19 mouse cellular contexts compared by ENCODE assay signal in the genomic region with DNA sequence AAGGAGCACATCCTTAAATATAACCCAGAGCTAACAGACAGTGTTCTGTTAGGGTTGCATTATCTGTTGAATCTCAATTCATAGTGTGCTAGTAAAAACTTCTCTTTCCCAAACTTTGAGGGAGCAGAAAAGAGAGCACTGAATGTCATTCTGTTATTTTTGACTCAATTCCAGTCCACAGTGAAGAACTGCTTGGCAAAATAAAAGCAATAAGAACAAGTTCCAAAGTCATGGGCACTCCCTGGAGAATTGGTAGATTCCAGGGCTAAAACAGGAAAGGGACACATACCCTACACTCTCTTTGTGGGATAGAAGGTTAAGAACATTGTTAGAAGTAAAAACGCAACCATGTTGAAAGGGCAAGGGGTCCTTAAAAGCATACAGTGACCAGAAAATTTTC.
DNase-seq lines count a peak whose midpoint lies in the region; TF ChIP-seq lines count a peak whose summit lies in the region.
"Had no signal": no experiment of that assay in that cellular context is flagged by ENCODE, and none has a peak within 500 bp of the region (broad histone marks: within the 10 kb centered on the region; RNA-seq: fewer than 3 reads in every experiment).

No protein-coding gene starts in this region.

- H3K79me2 ChIP-seq in heart, adult 2 months (replicated peaks; ENCODE audit: control insufficient read depth, insufficient read depth, low read length), result no peaks in the 10 kb centered on the region
- H3K79me2 ChIP-seq in macrophage (ENCODE audit: inconsistent target), result no peaks in the 10 kb centered on the region

- peaks cover 7% of the 10 kb centered on the region for H3K4me1 ChIP-seq in heart, adult 2 months (ENCODE audit: control insufficient read depth, insufficient read depth, low read length)
- H3K4me1 ChIP-seq in kidney, adult 2 months (ENCODE audit: control insufficient read depth, insufficient read depth, low read length), result no peaks in the 10 kb centered on the region; the same call in 1 of the 2 replicates
- H3K4me1 ChIP-seq in embryonic fibroblast, embryonic 13.5 days (ENCODE audit: control insufficient read depth, insufficient read depth, low read length), result peaks cover 18% of the 10 kb centered on the region
- H3K4me1 ChIP-seq: embryonic facial prominence, embryonic 15.5 days; lung, embryonic 15.5 days had no signal

- H3K27ac ChIP-seq in heart, adult 2 months, result peak overlapping the region; percentile 23
- no peak overlapping the region for H3K27ac ChIP-seq in kidney, adult 2 months (ENCODE audit: insufficient read depth, low read depth, low read length)
- H3K27ac ChIP-seq in embryonic fibroblast, embryonic 13.5 days (ENCODE audit: insufficient read depth, low read length), result peak overlapping the region; percentile 91
- H3K27ac ChIP-seq in macrophage, result peak overlapping the region; percentile 14; the same call in 1 of the 2 replicates
- H3K27ac ChIP-seq: embryonic facial prominence, embryonic 15.5 days; forebrain, embryonic 10.5 days; left cerebral cortex, adult 2 months; liver, embryonic 14.5 days; lung, embryonic 15.5 days; stomach, postnatal 0 days had no signal

- no peaks in the 10 kb centered on the region for H3K36me3 ChIP-seq in heart, adult 2 months (ENCODE audit: control insufficient read depth, insufficient read depth, low read length)
- no peaks in the 10 kb centered on the region for H3K36me3 ChIP-seq in kidney, adult 2 months (ENCODE audit: control insufficient read depth, insufficient read depth, low read length)
- H3K36me3 ChIP-seq in macrophage (ENCODE audit: inconsistent target), result no peaks in the 10 kb centered on the region
- H3K36me3 ChIP-seq: embryonic facial prominence, embryonic 15.5 days; forebrain, embryonic 10.5 days; lung, embryonic 15.5 days had no signal

- H3K4me3 ChIP-seq in heart, adult 2 months, result no peak overlapping the region
- H3K4me3 ChIP-seq in kidney, adult 2 months (ENCODE audit: insufficient read depth, low read depth, low read length), result no peak overlapping the region
- no peak overlapping the region for H3K4me3 ChIP-seq in embryonic fibroblast, embryonic 13.5 days (ENCODE audit: insufficient read depth, low read length)
- H3K4me3 ChIP-seq in macrophage (ENCODE audit: inconsistent target), result no peak overlapping the region
- H3K4me3 ChIP-seq: embryonic facial prominence, embryonic 15.5 days; forebrain, embryonic 10.5 days; left cerebral cortex, adult 2 months; lung, embryonic 15.5 days had no signal

- no peak for DNase-seq in heart, adult 2 months
- DNase-seq in heart, postnatal 4 days, result no peak
- peak; percentile 28 for DNase-seq in kidney, adult 2 months
- no peak for DNase-seq in kidney, adult 11 months
- no peak for DNase-seq in lung, postnatal 14 days
- DNase-seq: cerebellum, adult 11 months; cerebellum, adult 9-11 months; kidney, postnatal 4 days; right cerebral cortex, postnatal 14 days; thymus, adult 2 months; thymus, postnatal 4 days had no signal

- intact Hi-C loops in heart, adult 2 months (cut with DNase I), result no loop called here

- no peak for TF ChIP-seq POLR2A in heart, adult 2 months (IDR thresholded peaks at IDR 0.05; ENCODE audit: insufficient read depth, low read depth, low read length)
- no peak for TF ChIP-seq POLR2A in kidney, adult 2 months (IDR thresholded peaks at IDR 0.05; ENCODE audit: low read depth, low read length)
- TF ChIP-seq POLR2A in embryonic fibroblast, embryonic 13.5 days (IDR thresholded peaks at IDR 0.05; ENCODE audit: low read depth, low read length), result no peak

- H3K27me3 ChIP-seq in heart, adult 2 months (ENCODE audit: control insufficient read depth, insufficient read depth, low read length), result no peaks in the 10 kb centered on the region
- H3K27me3 ChIP-seq in kidney, adult 2 months (replicated peaks; ENCODE audit: control insufficient read depth, insufficient read depth, low read length), result no peaks in the 10 kb centered on the region
- H3K27me3 ChIP-seq: embryonic facial prominence, embryonic 15.5 days; lung, embryonic 15.5 days had no signal

- no peak for TF ChIP-seq CTCF in heart, adult 2 months (IDR thresholded peaks at IDR 0.05)
- no peak for TF ChIP-seq CTCF in kidney, adult 2 months (conservative IDR thresholded peaks at IDR 0.05; ENCODE audit: insufficient read depth, insufficient read length, low read depth, low read length)
- no peak for TF ChIP-seq CTCF in embryonic fibroblast, embryonic 13.5 days (IDR thresholded peaks at IDR 0.05; ENCODE audit: borderline replicate concordance, insufficient read depth, low read length)

- WGBS in heart, adult 2 months, result 59% methylated on average over 1 of the region's 1 CpGs
- WGBS in kidney, adult 2 months, result 89% methylated on average over 1 of the region's 1 CpGs
- WGBS in macrophage (ENCODE audit: missing documents), result 100% methylated on average over 1 of the region's 1 CpGs

- no peak for TF ChIP-seq EP300 in heart, adult 2 months (IDR thresholded peaks at IDR 0.05; ENCODE audit: insufficient read depth, low read depth, low read length)

- H3K9ac ChIP-seq in heart, adult 2 months (ENCODE audit: low read depth, low read length), result no peak overlapping the region
- H3K9ac ChIP-seq: embryonic facial prominence, embryonic 15.5 days; liver, embryonic 14.5 days; lung, embryonic 15.5 days had no signal
